In the genomic region with DNA sequence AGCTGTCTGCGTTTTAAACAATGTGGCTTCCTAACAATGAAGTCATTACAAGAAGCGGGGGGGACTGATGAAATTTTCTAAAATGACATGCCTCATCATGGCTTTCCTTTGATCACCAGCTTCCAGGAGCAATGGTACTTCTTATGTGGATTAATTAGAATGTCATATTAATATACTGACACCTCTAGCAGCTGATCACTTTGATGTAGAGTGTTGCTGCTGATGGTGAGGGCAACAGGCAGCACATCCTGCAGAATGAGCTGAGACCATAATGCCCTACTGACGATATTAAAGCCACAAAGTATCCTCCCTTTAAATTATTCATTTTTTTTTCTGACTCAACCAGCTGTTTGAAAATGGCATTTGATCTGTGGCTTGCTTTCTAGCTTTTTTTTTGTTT, we compare ENCODE assay signal across 28 mouse cellular contexts.
"Had no signal": no experiment of that assay in that cellular context is flagged by ENCODE, and none has a peak within 500 bp of the region (broad histone marks: within the 10 kb centered on the region; RNA-seq: fewer than 3 reads in every experiment).

No protein-coding gene starts in this region.

- H3K27me3 ChIP-seq: heart, embryonic 12.5 days; hindbrain, embryonic 12.5 days; intestine, embryonic 15.5 days; kidney, embryonic 15.5 days; limb, embryonic 13.5 days; limb, embryonic 15.5 days had no signal

- H3K27ac ChIP-seq: gastrocnemius, adult 2 months; heart, embryonic 10.5 days; hindbrain, embryonic 10.5 days; hindbrain, embryonic 12.5 days; hindbrain, embryonic 14.5 days; intestine, embryonic 15.5 days; kidney, embryonic 15.5 days; layer of hippocampus, adult 2 months; limb, embryonic 13.5 days; limb, embryonic 15.5 days had no signal

- ATAC-seq: forebrain, postnatal 0 days; hindbrain, embryonic 16.5 days; inflammation-experienced regulatory T-cells, adult 6 months; intestine, embryonic 15.5 days had no signal

- H3K36me3 ChIP-seq: heart, embryonic 10.5 days; heart, embryonic 12.5 days; hindbrain, embryonic 10.5 days; hindbrain, embryonic 12.5 days; intestine, embryonic 15.5 days; kidney, embryonic 15.5 days; limb, embryonic 13.5 days; limb, embryonic 15.5 days had no signal

- H3K9me3 ChIP-seq: heart, embryonic 10.5 days; heart, embryonic 12.5 days; hindbrain, embryonic 10.5 days; hindbrain, embryonic 12.5 days; intestine, embryonic 15.5 days; kidney, embryonic 15.5 days; limb, embryonic 13.5 days; limb, embryonic 15.5 days had no signal

- H3K4me1 ChIP-seq: heart, embryonic 10.5 days; heart, embryonic 12.5 days; hindbrain, embryonic 10.5 days; hindbrain, embryonic 12.5 days; intestine, embryonic 15.5 days; kidney, embryonic 15.5 days; limb, embryonic 13.5 days; limb, embryonic 15.5 days had no signal

- H3K4me3 ChIP-seq: gastrocnemius, adult 2 months; heart, embryonic 10.5 days; heart, embryonic 12.5 days; hindbrain, embryonic 10.5 days; hindbrain, embryonic 12.5 days; intestine, embryonic 15.5 days; kidney, embryonic 15.5 days; layer of hippocampus, adult 2 months; limb, embryonic 13.5 days; limb, embryonic 15.5 days had no signal

- H3K9ac ChIP-seq: forebrain, postnatal 0 days; heart, embryonic 12.5 days; hindbrain, embryonic 12.5 days; hindbrain, embryonic 14.5 days; intestine, embryonic 15.5 days; kidney, embryonic 15.5 days; limb, embryonic 13.5 days; limb, embryonic 15.5 days had no signal

- DNase-seq: forebrain, postnatal 0 days; gastrocnemius, adult 2 months; gastrocnemius, postnatal 10 days; gastrocnemius, postnatal 25 days; heart, adult 18-20 months; heart, postnatal 10 days; heart, postnatal 4 days; kidney, adult 11 months; kidney, adult 2 months; kidney, adult 9 months; kidney, postnatal 10 days; kidney, postnatal 25 days; kidney, postnatal 4 days; layer of hippocampus, adult 9-11 months; layer of hippocampus, postnatal 36 days; left cerebral cortex, postnatal 4 days had no signal

- H3K4me2 ChIP-seq: heart, embryonic 12.5 days; hindbrain, embryonic 12.5 days; hindbrain, embryonic 14.5 days; intestine, embryonic 15.5 days; kidney, embryonic 15.5 days; limb, embryonic 13.5 days; limb, embryonic 15.5 days had no signal
